Mouse (Mus musculus): Measurements from ENCODE around the gene Nxph4. TPM values are rescaled to one million over a fixed set of nuclear protein-coding genes. Genes with fewer than 3 reads are reported as not detected.

Nxph4 gene
- polyA plus RNA-seq, 1 experiment from 2014 or later: 0.14 TPM

GRCm38 (mm10) chr10:127572281-127572680, 37.9 kb upstream of the Nxph4 start:
- 91% methylated on average over 5 of the region's 5 CpGs for WGBS
- Histone ChIP-seq H3K27me3 (ENCODE audit: insufficient read depth, low read length) (no peaks in the 10 kb centered on the region), H3K4me3 (ENCODE audit: low read depth, low read length) (no peak overlapping the region), H3K9ac (no peak overlapping the region), H3K27ac (ENCODE audit: low read depth) (no peak overlapping the region), H3K4me1 (ENCODE audit: insufficient read depth) (no peaks in the 10 kb centered on the region), H3K36me3 (ENCODE audit: insufficient read depth) (peaks cover 85% of the 10 kb centered on the region), H3K9me3 (ENCODE audit: low read depth, low read length) (no peaks in the 10 kb centered on the region), H3K4me2 (no peak overlapping the region)
- DNase-seq (no peak), ATAC-seq (ENCODE audit: insufficient read depth) (no peak)
- TF ChIP-seq CTCF (IDR thresholded peaks at IDR 0.05; ENCODE audit: low read depth): no peak

- no peaks in the 10 kb centered on the region for H3K4me1 ChIP-seq (ENCODE audit: insufficient read depth)
- no peak overlapping the region for H3K27ac ChIP-seq (ENCODE audit: low read depth)
- no peak overlapping the region for H3K4me3 ChIP-seq (ENCODE audit: low read depth, low read length)
- ATAC-seq (ENCODE audit: insufficient read depth) (no peak), DNase-seq (no peak)
- no peak overlapping the region for H3K4me2 ChIP-seq
- no peak for TF ChIP-seq CTCF (IDR thresholded peaks at IDR 0.05; ENCODE audit: low read depth)
- H3K27me3 ChIP-seq (ENCODE audit: insufficient read depth, low read length): no peaks in the 10 kb centered on the region
- peaks cover 85% of the 10 kb centered on the region for H3K36me3 ChIP-seq (ENCODE audit: insufficient read depth)
- H3K9me3 ChIP-seq (ENCODE audit: low read depth, low read length): no peaks in the 10 kb centered on the region
- no peak overlapping the region for H3K9ac ChIP-seq
- 81% methylated on average over 17 of the region's 17 CpGs for WGBS
These were observed 36.7 kb upstream of the Nxph4 start for GRCm38 (mm10) chr10:127570937-127571641.

GRCm38 (mm10) chr10:127570384-127570783, 36.0 kb upstream of the Nxph4 start:
- Histone ChIP-seq H3K4me1 (ENCODE audit: insufficient read depth) (no peaks in the 10 kb centered on the region), H3K36me3 (ENCODE audit: insufficient read depth) (peaks cover 83% of the 10 kb centered on the region), H3K27me3 (ENCODE audit: insufficient read depth, low read length) (no peaks in the 10 kb centered on the region), H3K4me3 (ENCODE audit: low read depth, low read length) (no peak overlapping the region), H3K9me3 (ENCODE audit: low read depth, low read length) (no peaks in the 10 kb centered on the region), H3K27ac (ENCODE audit: low read depth) (peak overlapping the region; percentile 9; the same call in 1 of the 2 replicates), H3K9ac (no peak overlapping the region), H3K4me2 (no peak overlapping the region)
- no peak for TF ChIP-seq CTCF (IDR thresholded peaks at IDR 0.05; ENCODE audit: low read depth)
- DNase-seq: peak; percentile 42
- peak; percentile 22; the same call in 1 of the 2 replicates for ATAC-seq (ENCODE audit: insufficient read depth)
- WGBS: 53% methylated on average over 6 of the region's 6 CpGs

GRCm38 (mm10) chr10:127569450-127569849, 35.1 kb upstream of the Nxph4 start:
- ATAC-seq (ENCODE audit: insufficient read depth): peak; percentile 26; the same call in 1 of the 2 replicates
- no peak overlapping the region for H3K9ac ChIP-seq
- no peak overlapping the region for H3K4me3 ChIP-seq (ENCODE audit: low read depth, low read length)
- H3K9me3 ChIP-seq (ENCODE audit: low read depth, low read length): no peaks in the 10 kb centered on the region
- 0 out of 2 replicates have a peak overlapping the region, but pooled peaks have one; percentile 2 for H3K27ac ChIP-seq (ENCODE audit: low read depth)
- H3K36me3 ChIP-seq (ENCODE audit: insufficient read depth): peaks cover 73% of the 10 kb centered on the region
- no peaks in the 10 kb centered on the region for H3K27me3 ChIP-seq (ENCODE audit: insufficient read depth, low read length)
- 16% methylated on average over 3 of the region's 3 CpGs for WGBS
- peak; percentile 89 for TF ChIP-seq CTCF (IDR thresholded peaks at IDR 0.05; ENCODE audit: low read depth)
- no peak overlapping the region for H3K4me2 ChIP-seq
- H3K4me1 ChIP-seq (ENCODE audit: insufficient read depth): no peaks in the 10 kb centered on the region
- DNase-seq: peak; percentile 96

- TF ChIP-seq CTCF (IDR thresholded peaks at IDR 0.05; ENCODE audit: low read depth): no peak
- Histone ChIP-seq H3K9me3 (ENCODE audit: low read depth, low read length) (no peaks in the 10 kb centered on the region), H3K27me3 (ENCODE audit: insufficient read depth, low read length) (no peaks in the 10 kb centered on the region), H3K4me1 (ENCODE audit: insufficient read depth) (peaks cover 3% of the 10 kb centered on the region; the same call in 1 of the 2 replicates), H3K9ac (no peak overlapping the region), H3K36me3 (ENCODE audit: insufficient read depth) (peaks cover 66% of the 10 kb centered on the region), H3K4me2 (no peak overlapping the region), H3K4me3 (ENCODE audit: low read depth, low read length) (no peak overlapping the region), H3K27ac (ENCODE audit: low read depth) (no peak overlapping the region)
- WGBS: 92% methylated on average over 28 of the region's 28 CpGs
- no peak for ATAC-seq (ENCODE audit: insufficient read depth)
- no peak for DNase-seq
These were observed 32.4 kb upstream of the Nxph4 start for GRCm38 (mm10) chr10:127566553-127567326.

GRCm38 (mm10) chr10:127564301-127564700, 29.9 kb upstream of the Nxph4 start:
- Histone ChIP-seq H3K4me1 (ENCODE audit: insufficient read depth) (peaks cover 3% of the 10 kb centered on the region; the same call in 1 of the 2 replicates), H3K9ac (no peak overlapping the region), H3K36me3 (ENCODE audit: insufficient read depth) (peaks cover 73% of the 10 kb centered on the region), H3K4me3 (ENCODE audit: low read depth, low read length) (no peak overlapping the region), H3K4me2 (0 out of 2 replicates have a peak overlapping the region, but pooled peaks have one; percentile 2), H3K27ac (ENCODE audit: low read depth) (peak overlapping the region; percentile 40), H3K27me3 (ENCODE audit: insufficient read depth, low read length) (no peaks in the 10 kb centered on the region), H3K9me3 (ENCODE audit: low read depth, low read length) (no peaks in the 10 kb centered on the region)
- ATAC-seq (ENCODE audit: insufficient read depth) (peak; percentile 88), DNase-seq (peak; percentile 82)
- no peak for TF ChIP-seq CTCF (IDR thresholded peaks at IDR 0.05; ENCODE audit: low read depth)
- 23% methylated on average over 13 of the region's 13 CpGs for WGBS

GRCm38 (mm10) chr10:127563840-127564239, 29.5 kb upstream of the Nxph4 start:
- 0 out of 2 replicates have a peak overlapping the region, but pooled peaks have one; percentile 2 for H3K4me2 ChIP-seq
- no peaks in the 10 kb centered on the region for H3K9me3 ChIP-seq (ENCODE audit: low read depth, low read length)
- no peaks in the 10 kb centered on the region for H3K27me3 ChIP-seq (ENCODE audit: insufficient read depth, low read length)
- H3K36me3 ChIP-seq (ENCODE audit: insufficient read depth): peaks cover 73% of the 10 kb centered on the region
- WGBS: 28% methylated on average over 8 of the region's 8 CpGs
- no peak overlapping the region for H3K4me3 ChIP-seq (ENCODE audit: low read depth, low read length)
- ATAC-seq (ENCODE audit: insufficient read depth) (peak; percentile 45), DNase-seq (peak; percentile 37)
- H3K4me1 ChIP-seq (ENCODE audit: insufficient read depth): peaks cover 3% of the 10 kb centered on the region; the same call in 1 of the 2 replicates
- H3K27ac ChIP-seq (ENCODE audit: low read depth): peak overlapping the region; percentile 40
- H3K9ac ChIP-seq: no peak overlapping the region; the same call in 1 of the 2 replicates
- TF ChIP-seq CTCF (IDR thresholded peaks at IDR 0.05; ENCODE audit: low read depth): no peak
